Mouse (Mus musculus) brain, adult 2 months (tissue): Measurements from ENCODE around the gene Clec11a.

Source experiments
- DNase-seq: peaks from one replicate; pipeline ENCODE4 v3.0.0; 2011; ENCODE audit warnings: low read depth, low spot score

The Clec11a gene

DNA sequence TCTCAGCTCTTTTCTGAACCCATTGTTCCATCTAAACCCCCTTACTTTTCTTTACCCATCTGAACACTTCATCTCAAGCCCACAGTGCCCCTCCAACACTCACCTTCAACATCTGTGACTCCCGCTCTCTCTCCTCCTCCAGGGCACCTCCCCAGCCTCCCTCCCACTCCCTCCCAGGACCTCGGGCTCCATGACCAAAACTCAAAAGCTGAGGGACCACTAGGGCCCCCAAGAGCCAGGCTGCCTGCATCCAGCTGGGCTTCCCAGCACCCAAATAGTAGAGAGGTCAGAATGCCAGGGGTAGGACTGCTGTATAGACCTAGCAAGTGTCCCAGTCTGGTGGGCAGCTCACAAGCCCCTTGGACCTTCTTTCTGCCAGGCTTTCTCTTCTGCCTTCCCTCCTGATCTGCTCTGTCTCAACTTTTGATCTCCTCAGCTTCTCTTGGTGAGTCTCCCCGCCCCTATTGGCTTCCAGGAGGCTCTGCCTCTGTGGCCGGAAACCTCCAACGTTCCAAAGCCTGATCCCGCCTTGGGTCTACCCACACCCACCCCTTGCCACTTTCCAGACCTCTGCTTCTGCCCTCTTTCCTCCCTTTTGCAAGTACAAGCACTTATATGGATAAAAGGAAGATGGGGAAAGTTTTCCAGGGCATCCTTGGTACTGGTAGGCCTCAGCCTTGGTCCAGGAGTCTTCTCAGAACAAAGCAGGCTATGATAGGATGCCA, at the start of gene Clec11a:
TSS of gene Clec11a (minus strand) at position 387 of the 725 bp plus-strand sequence.
- DNase-seq: no peak

DNA sequence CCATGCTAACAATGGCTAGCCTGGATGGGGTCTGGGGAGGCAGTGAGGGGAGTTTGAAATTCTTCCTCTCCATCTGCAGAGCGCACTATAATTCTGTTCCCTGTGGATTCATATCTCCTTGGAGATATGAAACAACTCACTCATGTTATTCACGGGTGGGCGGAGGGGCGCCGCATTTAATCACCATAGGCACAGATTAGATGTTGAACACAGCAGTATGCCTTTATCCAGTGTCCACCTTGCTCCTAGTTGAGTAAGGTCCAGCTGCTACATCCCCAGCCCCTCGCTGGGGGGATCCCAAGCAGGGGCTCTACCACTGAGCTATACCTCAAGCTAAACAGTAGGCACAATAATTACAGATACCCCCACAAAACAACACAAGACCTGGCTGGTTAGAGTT, 48.7 kb upstream of the Clec11a start:
- DNase-seq: no peak

DNA sequence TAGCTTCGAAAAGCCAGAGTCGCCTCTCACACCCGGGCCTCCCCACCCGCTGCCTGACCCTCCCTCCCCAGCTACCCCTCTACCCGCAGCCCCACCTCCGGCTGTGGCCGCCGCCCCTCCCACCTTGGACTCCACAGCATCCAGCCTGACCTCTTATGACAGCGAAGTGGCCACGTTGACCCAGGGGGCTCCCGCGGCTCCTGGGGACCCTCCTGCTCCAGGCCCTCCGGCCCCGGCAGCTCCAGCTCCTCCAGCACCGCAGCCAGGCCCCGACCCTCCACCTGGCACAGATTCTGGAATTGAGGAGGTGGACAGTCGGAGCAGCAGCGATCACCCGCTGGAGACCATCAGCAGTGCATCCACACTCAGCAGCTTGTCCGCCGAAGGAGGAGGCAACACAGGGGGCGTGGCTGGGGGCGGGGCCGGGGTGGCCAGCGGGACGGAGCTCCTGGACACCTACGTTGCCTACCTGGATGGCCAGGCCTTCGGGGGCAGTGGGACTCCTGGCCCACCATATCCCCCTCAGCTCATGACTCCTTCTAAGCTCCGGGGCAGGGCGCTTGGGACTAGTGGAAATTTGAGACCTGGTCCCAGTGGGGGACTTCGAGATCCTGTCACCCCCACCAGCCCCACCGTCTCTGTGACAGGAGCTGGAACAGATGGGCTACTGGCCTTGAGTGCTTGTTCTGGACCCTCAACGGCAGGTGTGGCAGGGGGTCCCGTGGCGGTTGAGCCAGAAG, 47.1 kb upstream of the Clec11a start:
- no peak for DNase-seq

DNA sequence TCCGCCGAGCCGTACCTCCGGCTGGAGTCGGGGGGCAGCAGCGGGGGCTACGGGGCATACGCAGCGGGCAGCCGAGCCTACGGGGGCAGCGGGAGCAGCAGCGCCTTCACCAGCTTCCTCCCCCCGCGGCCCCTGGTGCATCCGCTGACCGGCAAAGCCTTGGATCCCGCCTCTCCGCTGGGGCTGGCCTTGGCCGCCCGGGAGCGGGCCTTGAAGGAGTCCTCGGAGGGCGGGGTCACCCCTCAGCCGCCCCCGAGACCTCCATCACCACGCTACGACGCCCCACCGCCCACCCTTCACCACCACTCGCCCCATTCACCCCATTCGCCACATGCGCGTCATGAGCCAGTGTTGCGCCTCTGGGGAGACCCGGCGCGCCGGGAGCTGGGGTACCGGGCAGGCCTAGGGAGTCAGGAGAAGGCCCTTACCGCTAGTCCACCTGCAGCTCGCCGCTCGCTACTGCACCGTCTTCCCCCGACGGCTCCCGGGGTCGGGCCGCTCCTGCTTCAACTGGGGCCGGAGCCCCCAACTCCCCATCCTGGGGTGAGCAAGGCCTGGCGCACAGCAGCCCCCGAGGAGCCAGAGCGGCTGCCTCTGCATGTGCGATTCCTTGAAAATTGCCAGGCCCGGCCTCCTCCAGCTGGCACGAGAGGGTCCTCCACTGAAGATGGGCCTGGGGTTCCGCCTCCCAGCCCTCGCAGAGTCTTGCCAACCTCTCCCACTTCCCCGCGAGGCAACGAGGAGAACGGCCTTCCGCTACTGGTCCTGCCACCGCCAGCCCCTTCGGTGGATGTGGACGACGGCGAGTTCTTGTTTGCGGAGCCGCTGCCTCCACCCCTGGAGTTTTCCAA, 46.3 kb upstream of the Clec11a start:
- DNase-seq: no peak

DNA sequence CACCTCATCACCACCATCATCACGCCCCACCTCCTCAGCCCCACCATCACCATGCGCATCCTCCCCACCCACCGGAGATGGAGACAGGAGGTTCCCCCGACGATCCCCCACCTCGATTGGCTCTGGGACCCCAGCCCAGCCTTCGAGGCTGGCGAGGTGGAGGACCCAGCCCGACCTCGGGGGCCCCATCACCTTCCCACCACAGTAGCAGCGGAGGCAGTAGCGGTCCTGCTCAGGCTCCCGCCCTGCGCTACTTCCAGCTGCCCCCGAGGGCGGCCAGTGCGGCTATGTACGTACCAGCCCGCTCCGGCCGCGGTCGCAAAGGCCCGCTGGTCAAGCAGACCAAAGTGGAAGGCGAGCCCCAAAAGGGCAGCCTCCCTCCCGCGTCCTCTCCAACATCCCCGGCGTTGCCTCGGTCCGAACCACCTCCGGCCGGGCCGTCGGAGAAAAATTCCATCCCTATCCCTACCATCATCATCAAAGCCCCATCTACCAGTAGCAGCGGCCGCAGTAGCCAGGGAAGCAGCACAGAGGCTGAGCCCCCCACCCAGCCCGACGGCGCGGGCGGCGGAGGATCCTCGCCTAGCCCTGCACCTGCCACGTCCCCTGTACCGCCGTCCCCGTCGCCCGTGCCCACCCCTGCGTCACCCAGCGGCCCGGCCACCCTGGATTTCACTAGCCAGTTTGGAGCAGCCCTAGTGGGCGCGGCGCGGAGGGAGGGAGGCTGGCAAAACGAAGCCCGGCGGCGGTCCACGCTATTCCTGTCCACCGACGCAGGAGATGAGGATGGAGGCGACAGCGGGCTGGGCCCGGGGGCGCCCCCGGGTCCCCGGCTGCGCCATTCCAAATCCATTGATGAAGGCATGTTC, 45.4 kb upstream of the Clec11a start:
- DNase-seq: no peak

DNA sequence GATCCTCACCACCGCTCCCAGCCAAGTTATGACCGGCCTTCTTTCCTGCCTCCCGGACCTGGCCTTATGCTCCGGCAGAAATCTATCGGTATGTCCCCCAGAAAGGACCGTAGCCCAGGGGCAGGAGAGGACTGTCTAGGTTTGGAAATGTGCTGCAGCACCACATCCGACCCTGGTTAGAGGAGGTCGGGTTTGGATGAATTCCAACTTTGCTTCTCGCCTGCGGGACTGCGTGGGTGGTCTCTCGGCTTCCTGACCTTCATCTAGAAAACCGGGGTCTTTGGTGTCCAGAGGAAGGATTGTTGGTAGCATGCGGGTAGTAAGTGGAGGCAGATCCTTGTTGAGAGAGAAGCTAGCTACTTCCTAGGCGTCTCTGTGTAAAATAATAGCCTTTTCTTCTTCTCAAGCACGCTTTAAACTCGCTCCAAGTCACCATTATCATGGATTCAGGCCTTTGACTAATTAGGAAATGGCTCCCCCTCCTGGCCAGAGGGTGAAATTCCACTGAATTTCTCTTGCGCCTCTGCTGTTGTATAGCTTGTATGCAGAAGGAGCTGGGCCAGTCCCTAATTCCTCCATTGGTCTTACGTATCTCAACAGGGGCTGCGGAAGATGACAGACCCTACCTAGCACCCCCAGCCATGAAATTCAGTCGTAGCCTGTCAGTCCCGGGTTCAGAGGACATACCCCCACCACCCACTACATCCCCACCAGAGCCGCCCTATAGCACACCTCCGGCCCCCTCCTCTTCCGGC, 44.4 kb upstream of the Clec11a start:
- DNase-seq: peak; percentile 96

DNA sequence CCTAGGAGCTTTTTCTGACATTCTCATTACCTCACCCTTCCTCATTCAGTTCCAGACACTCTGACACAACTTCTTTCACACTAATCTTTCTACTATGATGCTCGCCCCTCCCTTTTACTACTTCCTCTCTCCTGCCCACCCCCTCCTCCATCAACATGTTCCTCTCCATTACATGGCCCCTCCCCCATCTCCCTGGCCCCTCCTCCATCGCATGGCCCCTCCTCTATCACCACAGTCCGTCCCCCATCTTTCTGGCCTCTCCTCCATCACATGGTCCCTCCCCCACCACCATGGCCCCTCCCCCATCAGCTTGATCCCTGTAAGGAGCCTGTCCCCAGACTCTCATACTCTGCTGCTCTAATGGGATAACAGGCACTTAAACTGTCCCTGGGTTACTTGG, 42.3 kb upstream of the Clec11a start:
- DNase-seq: no peak

DNA sequence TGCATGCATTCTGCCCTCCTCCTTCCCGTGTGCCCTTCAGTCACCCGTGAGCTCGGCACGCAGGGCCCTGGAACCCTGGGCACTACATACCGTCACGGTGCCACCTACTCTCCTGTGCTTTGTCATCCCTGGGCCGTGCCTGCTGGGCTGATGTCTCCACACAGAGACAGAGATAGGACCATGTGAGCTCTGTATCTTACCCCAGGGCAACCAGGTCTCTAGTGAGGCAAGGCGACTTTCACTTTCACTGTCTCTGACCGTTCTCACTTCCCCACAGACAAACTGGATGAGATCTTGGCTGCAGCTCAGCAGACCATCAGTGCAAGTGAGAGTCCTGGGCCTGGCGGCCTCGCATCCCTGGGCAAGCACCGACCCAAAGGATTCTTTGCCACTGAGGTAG, 37.9 kb upstream of the Clec11a start:
- no peak for DNase-seq

DNA sequence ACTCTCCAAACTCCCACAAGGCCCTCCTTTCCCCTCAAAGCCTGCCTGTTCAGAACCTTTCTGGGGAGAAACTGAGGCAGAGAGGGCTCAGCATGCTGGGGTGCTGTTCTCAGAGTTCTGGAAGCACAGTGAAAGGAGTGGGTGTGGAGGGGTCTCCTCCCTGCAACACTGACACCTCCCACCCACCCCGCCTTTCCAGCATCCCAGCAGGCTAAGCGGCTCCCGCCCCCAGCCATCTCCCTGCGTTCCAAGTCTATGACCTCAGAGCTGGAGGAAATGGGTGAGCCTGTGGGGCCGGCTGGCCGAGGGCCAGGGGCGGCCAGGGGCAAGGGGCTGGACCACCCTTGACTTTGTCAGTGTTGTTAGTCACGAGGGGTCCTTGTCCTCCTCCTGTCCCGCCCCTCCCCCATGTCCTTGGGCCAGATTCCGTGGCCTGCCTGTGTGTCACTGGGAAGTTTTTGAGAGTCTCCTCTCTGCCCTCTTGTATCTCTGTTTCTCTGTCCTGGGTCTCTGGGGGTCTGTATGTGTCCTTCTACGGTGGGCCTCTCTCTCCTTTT, 36.8 kb upstream of the Clec11a start:
- DNase-seq: no peak

DNA sequence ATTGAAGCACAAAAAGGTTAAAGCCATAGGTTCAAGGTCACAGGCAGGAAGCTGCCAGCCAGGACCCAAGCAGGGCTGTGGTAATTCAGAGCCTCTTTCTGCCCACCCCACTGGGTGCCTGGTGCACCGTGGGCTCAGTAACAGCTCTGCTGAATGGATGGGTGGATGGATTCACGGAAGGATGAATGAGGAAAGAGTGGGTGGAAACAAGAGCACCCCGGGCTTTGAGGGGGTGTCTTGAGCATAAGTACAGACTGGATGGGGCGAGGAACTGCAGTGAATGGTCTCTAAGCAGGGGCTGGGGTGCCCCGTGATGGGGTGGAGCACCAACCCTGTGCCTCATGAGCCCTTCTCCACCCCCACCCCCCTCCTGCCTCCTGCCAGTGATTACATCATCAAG, 35.0 kb upstream of the Clec11a start:
- peak; percentile 87 for DNase-seq

DNA sequence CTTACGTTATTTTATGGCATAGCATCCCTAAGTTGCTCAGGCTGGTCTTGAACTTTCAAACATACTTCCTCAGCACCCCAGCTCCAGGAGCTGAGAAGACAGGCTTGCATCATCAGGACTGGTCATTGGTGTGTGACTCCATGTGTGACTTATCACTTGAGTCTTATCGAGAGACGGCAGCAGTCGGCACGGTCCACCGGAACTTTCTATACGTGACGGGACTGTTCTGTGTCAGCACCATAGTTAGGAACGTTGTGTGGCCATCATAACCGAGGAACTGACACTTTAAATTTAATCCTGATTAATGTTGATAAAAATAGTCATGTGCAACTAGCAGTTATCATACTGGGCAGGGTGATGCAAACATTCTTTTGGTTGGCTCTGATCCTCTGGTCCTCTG, 34.4 kb upstream of the Clec11a start:
- no peak for DNase-seq

DNA sequence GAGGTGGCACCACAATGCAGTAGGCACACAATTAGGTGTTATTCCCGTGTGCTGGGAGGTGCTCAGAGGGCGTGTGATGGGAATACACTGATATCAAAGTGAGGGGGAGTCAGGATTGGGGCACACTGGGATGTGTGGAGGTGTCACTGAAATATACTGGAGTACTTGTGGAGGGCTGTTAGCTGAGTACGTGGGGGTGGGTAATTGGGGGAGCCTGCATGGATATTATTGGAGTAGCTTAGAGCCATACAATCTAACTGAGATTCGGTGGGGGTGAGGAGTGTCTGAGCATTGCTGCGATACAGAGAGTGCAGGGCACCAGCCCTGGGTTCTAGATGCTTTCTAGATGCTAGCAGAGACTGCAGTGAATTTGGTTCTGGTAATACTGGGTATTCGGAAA, 33.5 kb upstream of the Clec11a start:
- peak; percentile 69 for DNase-seq

DNA sequence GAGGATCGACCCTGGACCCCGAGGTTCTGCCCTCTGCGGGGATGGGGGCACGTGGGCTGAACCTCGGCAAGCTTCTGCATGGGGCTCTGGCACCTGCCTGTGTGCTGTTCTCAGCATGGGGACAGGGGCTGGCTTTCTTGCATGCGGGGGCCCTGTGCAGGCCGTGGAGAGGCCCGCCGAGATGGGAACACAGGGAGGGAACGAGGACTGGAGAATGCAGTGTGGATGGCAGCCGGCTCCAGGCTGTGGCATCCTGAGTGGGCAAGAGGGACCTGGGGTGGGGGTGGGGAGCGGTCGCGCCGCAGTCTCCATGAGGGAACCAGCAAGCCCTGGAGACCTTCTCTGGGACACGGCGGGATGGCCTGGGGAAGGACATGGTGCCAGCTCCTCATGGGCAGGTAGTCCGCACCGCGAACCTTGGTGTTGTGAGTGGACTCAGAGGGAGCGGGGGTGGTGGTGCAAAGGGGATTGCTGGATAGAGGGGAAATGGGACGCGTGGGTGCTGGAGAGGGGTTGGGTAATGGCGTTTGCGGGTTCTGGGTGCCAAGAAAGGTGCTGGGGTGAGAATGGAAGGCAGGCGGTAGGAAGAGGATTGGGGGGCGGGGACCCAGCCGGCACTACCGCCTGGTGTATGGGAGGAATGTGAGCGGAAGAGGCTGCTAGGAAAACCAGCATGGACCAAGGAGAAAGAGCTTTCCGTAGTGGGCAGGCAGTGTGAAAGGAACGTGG, 30.6 kb upstream of the Clec11a start:
- peak; percentile 60 for DNase-seq

DNA sequence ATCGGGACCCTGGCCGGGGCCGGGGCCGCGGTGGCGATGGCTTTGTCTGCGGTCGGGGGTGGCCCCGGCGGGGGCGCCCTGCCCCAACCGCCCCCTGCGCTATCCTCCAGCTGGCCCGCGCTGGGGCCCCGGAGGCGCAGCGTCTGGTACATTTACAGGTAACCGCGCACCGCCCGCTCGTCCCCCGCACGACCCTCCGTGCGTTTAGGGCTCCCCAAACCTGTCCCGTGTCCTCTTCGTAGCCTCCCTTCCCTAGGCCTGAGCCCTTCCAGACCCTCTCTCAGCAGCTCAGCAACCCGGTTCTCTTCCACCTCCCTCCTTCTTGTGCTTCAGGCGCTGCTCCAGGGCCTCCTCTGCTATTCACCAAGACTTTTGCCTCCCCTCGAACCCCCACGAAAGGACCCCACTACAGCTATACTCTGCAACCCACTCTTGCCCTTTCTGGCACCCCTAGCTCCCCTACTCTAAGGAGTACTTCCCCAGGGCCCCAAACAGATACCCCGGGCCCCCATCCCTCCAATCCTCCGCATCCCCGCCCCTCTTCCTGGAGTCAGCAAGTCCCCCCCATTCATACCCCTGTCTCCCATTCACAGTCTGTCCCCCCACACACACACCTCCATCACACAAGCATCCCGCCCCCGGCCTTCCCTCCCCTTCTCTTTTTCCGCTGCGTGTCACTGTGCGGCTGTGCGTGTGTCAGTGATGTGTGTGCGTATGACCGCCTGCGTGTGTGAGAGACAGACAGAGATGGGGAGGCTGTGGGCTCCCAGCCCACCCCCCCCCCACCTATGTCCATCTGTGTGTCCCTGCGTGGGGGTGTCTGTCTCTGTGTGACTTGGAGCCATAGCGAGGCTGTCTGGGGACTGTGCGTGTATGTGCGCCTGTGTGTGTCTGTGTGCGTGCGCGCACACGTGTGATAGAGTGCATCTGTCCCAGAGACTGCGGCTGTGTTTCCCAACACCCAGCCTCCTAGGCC, 29.6 kb upstream of the Clec11a start:
- peak; percentile 94 for DNase-seq

DNA sequence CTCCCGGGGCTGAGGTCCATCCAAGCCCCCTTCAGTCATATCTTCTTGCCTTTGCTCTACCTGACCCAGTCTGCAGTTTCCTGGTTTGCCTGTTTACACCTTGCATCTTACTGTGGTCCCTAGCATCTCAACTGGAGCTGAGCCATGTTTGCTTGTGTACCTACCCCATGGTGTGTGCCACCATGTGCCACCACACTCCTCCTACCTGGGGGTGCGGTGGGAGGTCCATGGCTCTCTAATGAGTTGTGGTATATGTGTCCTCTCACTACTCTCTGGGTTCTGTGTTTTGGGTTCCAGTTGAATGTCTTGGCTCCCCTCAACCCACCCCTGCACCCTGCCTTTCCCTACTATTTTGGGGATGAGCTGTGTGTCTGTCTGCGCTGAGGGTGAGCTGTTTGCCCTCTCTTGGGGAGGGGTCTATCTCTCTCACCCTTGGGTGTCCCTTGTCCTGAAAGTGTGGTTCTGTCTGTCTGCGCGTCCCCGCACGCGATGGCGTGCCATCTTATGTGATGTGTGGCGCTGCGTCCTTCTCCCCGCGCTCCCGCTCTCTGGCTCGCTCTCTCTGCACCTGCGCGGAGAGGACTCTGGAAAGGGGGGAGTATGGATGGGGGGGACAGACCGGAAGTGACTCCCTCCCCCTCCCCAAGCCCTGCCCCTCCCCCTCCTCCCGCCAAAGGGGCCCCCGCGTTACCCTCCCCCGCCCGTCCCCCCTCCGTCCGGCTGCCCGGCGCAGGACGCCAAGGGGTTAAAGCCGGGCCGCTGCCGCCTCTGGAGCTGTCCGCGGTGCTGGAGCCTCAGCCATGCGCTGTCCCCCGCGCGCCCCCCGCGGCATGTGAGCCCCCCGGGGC, 28.6 kb upstream of the Clec11a start:
- DNase-seq: peak; percentile 93

DNA sequence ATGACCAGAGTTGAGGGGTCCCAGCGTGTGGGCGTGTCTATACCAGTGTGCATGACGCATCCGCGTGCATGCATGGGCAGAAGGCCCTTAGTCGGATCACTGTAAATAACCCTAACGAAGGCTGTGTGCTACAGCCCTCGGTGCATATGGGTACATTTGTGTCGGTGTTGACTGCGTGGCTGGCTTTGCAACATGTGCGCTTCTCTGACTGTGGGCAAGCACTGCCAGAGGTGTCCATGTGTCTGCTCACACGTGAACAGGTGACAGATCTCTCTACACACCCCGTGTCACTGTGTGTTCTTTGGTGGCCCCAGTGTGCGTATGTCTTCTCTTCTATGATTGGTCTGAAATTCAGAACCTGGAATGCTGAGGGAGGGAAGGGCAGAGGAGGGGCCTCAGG, 27.4 kb upstream of the Clec11a start:
- no peak for DNase-seq

DNA sequence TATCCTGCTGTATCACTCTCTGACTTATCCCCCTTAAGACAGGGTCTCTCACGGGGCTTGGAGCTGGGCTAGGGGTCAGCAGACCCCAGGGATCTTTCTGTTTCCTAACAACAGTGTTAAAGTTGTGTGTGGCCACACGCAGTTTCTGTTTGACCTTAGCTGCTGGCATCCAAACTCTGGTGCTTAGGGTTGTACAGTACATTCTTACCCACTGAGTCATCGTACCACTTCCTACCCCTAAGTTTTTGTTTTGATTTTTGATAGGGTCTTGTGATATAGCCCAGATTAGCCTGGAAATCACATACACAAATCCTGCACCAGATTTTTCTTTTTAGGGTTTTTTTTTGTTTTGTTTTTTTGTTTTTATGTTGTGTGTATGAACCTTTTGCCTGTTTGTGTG, 25.6 kb upstream of the Clec11a start:
- DNase-seq: no peak

DNA sequence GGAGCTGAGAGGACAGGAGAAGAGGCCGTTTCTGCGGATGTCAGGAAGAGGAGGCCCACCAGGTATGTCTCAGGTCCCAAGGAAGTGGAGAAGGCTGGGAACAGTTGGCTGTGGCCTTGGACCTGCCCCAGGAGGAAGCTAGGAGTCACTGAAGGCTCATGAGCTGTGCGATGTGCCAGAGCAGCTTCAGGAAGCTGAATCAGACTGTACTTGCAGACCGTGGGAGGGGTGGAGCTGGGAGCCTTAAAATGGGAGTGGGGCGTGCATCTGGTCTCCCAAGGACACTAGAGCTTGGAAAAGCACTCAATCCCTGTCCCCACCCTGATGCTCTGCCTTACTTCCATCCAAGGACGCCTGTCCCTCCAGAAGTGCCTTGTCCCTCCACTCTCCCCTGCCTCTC, 19.9 kb upstream of the Clec11a start:
- peak; percentile 55 for DNase-seq
